Mouse (Mus musculus): ENCODE measurements around the gene Synj2. TPM values are rescaled to one million over a fixed set of nuclear protein-coding genes. Genes with fewer than 3 reads are reported as not detected.

The Synj2 gene
- polyA plus RNA-seq, 1 experiment = 1.6 TPM

DNA sequence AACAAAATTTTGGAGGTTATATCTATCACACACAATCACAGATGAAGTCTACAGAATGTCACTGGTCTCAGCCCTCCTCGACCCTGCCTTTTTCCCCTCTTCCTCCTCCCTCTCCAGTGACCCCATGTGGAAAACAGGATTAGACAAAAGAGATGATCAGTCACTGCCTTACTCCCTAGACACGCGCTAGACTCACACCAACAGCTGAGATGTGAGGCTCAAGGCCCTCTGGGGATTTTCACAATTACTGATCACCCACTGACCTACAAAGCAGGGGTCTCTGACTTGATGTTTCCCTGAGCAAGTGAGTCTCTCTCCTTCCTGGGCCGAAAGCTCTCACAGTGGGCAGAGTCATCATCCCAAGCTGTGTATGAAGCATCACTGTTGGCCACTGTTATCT is 111.7 kb downstream of the Synj2 start:
- DNase-seq (ENCODE audit: low read depth in 1 of 2, low spot score in 2 of 2) = no peak
- Histone ChIP-seq H3K4me3 (ENCODE audit: extremely low read depth, insufficient read depth, insufficient read length) (no peak overlapping the region), H3K27me3 (ENCODE audit: control insufficient read depth, insufficient read depth, low read length) (no peaks in the 10 kb centered on the region), H3K27ac (ENCODE audit: insufficient read depth, low read length) (no peak overlapping the region), H3K4me1 (ENCODE audit: control insufficient read depth, insufficient read depth, insufficient read length) (no peaks in the 10 kb centered on the region), H3K36me3 (ENCODE audit: control insufficient read depth, insufficient read depth, low read length) (0 out of 2 replicates have a peak, but pooled peaks cover 4% of the 10 kb centered on the region)
- 92% methylated on average over 4 of the region's 4 CpGs for WGBS
- TF ChIP-seq POLR2A (IDR thresholded peaks at IDR 0.05; ENCODE audit: low read depth, low read length) (no peak), CTCF (IDR thresholded peaks at IDR 0.05; ENCODE audit: extremely low read depth, insufficient read depth, insufficient read length, insufficient replicate concordance) (no peak)

DNA sequence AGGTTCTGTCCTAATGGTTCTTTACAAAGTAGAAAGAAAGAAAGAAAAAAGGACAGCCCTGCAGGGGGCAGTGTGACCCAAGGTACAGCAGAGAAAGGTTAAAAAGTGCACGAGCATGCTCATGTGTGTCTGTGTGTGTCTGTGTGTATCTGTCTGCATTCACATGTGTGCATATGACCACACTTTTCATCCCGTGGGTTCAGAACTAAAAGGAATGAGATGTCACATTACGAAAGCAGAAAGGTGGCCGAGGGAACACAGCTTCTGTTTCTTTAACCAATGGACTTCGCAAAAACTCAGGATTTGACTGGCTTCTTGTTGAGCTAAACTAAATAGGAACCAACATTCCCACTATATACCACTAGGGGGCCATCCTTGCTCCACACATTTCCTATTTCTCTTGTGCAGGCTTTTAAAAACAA is 113.9 kb downstream of the Synj2 start:
- Histone ChIP-seq H3K4me1 (ENCODE audit: control insufficient read depth, insufficient read depth, insufficient read length) (no peaks in the 10 kb centered on the region), H3K27ac (ENCODE audit: insufficient read depth, low read length) (no peak overlapping the region), H3K36me3 (ENCODE audit: control insufficient read depth, insufficient read depth, low read length) (0 out of 2 replicates have a peak, but pooled peaks cover 4% of the 10 kb centered on the region), H3K27me3 (ENCODE audit: control insufficient read depth, insufficient read depth, low read length) (no peaks in the 10 kb centered on the region), H3K4me3 (ENCODE audit: extremely low read depth, insufficient read depth, insufficient read length) (no peak overlapping the region)
- peak; percentile 22 to 42 for DNase-seq (ENCODE audit: low read depth in 1 of 2, low spot score in 2 of 2)
- TF ChIP-seq CTCF (IDR thresholded peaks at IDR 0.05; ENCODE audit: extremely low read depth, insufficient read depth, insufficient read length, insufficient replicate concordance) (peak; percentile 3; the same call in 1 of the 2 replicates), POLR2A (IDR thresholded peaks at IDR 0.05; ENCODE audit: low read depth, low read length) (no peak)
- 32% methylated on average over 5 of the region's 5 CpGs for WGBS

DNA sequence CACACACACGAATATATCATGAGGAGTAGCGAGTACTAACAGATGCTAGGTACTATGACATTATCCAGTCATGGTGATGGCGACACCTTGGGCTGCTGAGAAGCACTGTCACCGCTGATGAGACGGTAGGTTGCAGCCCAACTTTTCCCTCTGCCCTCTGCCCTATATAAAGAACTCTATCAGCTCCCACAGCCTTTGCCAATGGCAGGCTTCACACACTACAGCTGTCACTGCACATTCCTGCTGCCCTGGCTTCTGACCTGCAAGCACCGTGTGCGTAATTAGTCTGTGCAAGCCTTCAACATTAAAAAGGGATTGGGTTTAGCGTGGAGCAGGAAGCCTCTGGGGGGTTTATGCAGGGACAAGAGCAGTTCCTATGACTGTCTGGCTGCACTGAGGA is 121.7 kb downstream of the Synj2 start:
- H3K27ac ChIP-seq (ENCODE audit: insufficient read depth, low read length) = no peak overlapping the region
- H3K4me3 ChIP-seq (ENCODE audit: extremely low read depth, insufficient read depth, insufficient read length) = no peak overlapping the region
- WGBS = 89% methylated on average over 8 of the region's 8 CpGs
- peaks cover 13% of the 10 kb centered on the region for H3K36me3 ChIP-seq (ENCODE audit: control insufficient read depth, insufficient read depth, low read length)
- H3K27me3 ChIP-seq (ENCODE audit: control insufficient read depth, insufficient read depth, low read length) = no peaks in the 10 kb centered on the region
- TF ChIP-seq CTCF (IDR thresholded peaks at IDR 0.05; ENCODE audit: extremely low read depth, insufficient read depth, insufficient read length, insufficient replicate concordance) = no peak
- TF ChIP-seq POLR2A (IDR thresholded peaks at IDR 0.05; ENCODE audit: low read depth, low read length) = no peak
- no peak for DNase-seq (ENCODE audit: low read depth in 1 of 2, low spot score in 2 of 2)
- H3K4me1 ChIP-seq (ENCODE audit: control insufficient read depth, insufficient read depth, insufficient read length) = no peaks in the 10 kb centered on the region

DNA sequence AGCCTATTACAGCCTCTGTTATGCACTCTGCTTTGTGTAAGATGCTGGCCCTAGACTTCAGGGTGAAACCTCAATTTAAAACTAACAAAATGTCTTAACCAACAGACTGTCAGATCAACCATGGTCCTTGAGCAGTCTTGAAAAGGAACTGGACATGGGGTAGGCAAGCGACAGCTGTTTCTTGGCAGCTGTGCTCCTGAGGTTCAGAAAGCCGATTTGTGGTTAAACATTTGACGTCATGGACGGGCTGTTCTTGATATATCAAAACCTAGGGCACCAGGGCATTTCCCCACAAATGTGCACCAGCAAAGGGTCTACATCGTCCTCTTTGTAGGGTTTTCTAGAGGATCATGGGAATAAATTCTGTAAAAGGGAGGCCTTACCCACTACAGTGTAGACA is 122.5 kb downstream of the Synj2 start:
- Histone ChIP-seq H3K4me3 (ENCODE audit: extremely low read depth, insufficient read depth, insufficient read length) (no peak overlapping the region), H3K27me3 (ENCODE audit: control insufficient read depth, insufficient read depth, low read length) (no peaks in the 10 kb centered on the region), H3K27ac (ENCODE audit: insufficient read depth, low read length) (no peak overlapping the region), H3K4me1 (ENCODE audit: control insufficient read depth, insufficient read depth, insufficient read length) (no peaks in the 10 kb centered on the region), H3K36me3 (ENCODE audit: control insufficient read depth, insufficient read depth, low read length) (peaks cover 13% of the 10 kb centered on the region)
- WGBS = 31% methylated on average over 5 of the region's 5 CpGs
- TF ChIP-seq CTCF (IDR thresholded peaks at IDR 0.05; ENCODE audit: extremely low read depth, insufficient read depth, insufficient read length, insufficient replicate concordance) = no peak
- no peak for TF ChIP-seq POLR2A (IDR thresholded peaks at IDR 0.05; ENCODE audit: low read depth, low read length)
- DNase-seq (ENCODE audit: low read depth in 1 of 2, low spot score in 2 of 2) = no peak

DNA sequence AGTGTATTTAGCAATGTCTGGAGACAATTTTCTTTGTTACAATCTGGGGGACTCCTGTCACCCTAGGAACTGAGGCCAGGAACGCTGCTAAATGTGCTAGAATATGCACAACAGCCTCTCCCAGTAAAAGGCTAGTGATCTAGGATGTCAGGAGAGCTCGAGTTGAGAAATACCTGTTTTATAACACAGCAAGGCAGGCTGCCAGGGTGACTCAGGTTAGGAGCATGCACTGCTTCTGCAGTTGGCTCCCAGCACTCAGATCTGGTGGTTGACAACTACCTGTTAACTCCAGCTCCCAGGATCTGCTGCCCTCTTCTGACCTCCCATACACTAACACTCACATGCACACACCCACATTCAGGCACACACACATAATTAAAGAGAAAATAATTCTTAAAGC is 124.9 kb downstream of the Synj2 start:
- Histone ChIP-seq H3K4me3 (ENCODE audit: extremely low read depth, insufficient read depth, insufficient read length) (no peak overlapping the region), H3K27ac (ENCODE audit: insufficient read depth, low read length) (no peak overlapping the region), H3K4me1 (ENCODE audit: control insufficient read depth, insufficient read depth, insufficient read length) (no peaks in the 10 kb centered on the region), H3K36me3 (ENCODE audit: control insufficient read depth, insufficient read depth, low read length) (peaks cover 15% of the 10 kb centered on the region), H3K27me3 (ENCODE audit: control insufficient read depth, insufficient read depth, low read length) (no peaks in the 10 kb centered on the region)
- 91% methylated on average over 2 of the region's 2 CpGs for WGBS
- TF ChIP-seq CTCF (IDR thresholded peaks at IDR 0.05; ENCODE audit: extremely low read depth, insufficient read depth, insufficient read length, insufficient replicate concordance) = no peak
- no peak for TF ChIP-seq POLR2A (IDR thresholded peaks at IDR 0.05; ENCODE audit: low read depth, low read length)
- DNase-seq (ENCODE audit: low read depth in 1 of 2, low spot score in 2 of 2) = no peak

DNA sequence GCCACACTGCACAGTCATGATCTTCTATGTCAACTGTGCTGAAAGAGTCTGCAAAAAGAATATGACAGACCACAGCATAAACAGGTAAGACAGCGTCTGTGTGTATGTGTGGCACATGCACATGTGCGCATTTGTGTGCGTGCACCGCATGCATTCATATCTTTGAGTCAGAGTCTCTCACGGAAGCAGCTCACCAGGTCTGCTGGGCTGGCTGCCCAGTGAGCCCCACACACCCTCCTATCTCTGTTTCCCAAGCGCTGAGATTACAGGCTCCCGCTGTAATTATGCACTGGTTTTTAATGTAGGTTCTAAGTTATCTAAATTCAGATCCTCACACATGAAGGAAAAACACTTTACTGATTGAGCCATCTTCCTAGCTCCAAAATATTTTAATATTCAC is 126.5 kb downstream of the Synj2 start:
- H3K27ac ChIP-seq (ENCODE audit: insufficient read depth, low read length) = no peak overlapping the region
- 91% methylated on average over 7 of the region's 7 CpGs for WGBS
- H3K36me3 ChIP-seq (ENCODE audit: control insufficient read depth, insufficient read depth, low read length) = peaks cover 14% of the 10 kb centered on the region
- H3K4me1 ChIP-seq (ENCODE audit: control insufficient read depth, insufficient read depth, insufficient read length) = no peaks in the 10 kb centered on the region
- no peak overlapping the region for H3K4me3 ChIP-seq (ENCODE audit: extremely low read depth, insufficient read depth, insufficient read length)
- no peak for DNase-seq (ENCODE audit: low read depth in 1 of 2, low spot score in 2 of 2)
- no peak for TF ChIP-seq POLR2A (IDR thresholded peaks at IDR 0.05; ENCODE audit: low read depth, low read length)
- no peak for TF ChIP-seq CTCF (IDR thresholded peaks at IDR 0.05; ENCODE audit: extremely low read depth, insufficient read depth, insufficient read length, insufficient replicate concordance)
- no peaks in the 10 kb centered on the region for H3K27me3 ChIP-seq (ENCODE audit: control insufficient read depth, insufficient read depth, low read length)

DNA sequence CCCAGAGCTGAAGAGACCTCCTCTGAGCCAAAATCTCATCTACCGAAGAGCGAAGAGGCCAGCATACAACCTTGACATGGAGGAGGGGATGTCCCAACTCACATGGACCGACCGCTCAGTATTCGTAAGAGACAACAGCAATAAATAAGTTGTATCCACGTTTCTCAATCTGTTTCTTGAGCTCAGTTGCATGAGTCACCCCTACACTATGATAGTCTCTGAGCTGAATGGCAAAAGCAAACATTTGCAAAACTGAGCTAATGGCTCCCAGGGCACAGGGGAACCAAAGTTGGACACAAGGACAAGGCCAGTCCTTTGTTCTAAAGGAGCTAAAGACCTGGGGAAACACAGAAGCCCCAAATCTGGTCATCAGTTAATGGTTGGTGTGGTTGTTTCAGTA is 128.8 kb downstream of the Synj2 start:
- WGBS = 90% methylated on average over 6 of the region's 6 CpGs
- Histone ChIP-seq H3K27ac (ENCODE audit: insufficient read depth, low read length) (no peak overlapping the region), H3K4me1 (ENCODE audit: control insufficient read depth, insufficient read depth, insufficient read length) (no peaks in the 10 kb centered on the region), H3K36me3 (ENCODE audit: control insufficient read depth, insufficient read depth, low read length) (peaks cover 7% of the 10 kb centered on the region), H3K4me3 (ENCODE audit: extremely low read depth, insufficient read depth, insufficient read length) (no peak overlapping the region), H3K27me3 (ENCODE audit: control insufficient read depth, insufficient read depth, low read length) (no peaks in the 10 kb centered on the region)
- DNase-seq (ENCODE audit: low read depth in 1 of 2, low spot score in 2 of 2) = no peak
- TF ChIP-seq CTCF (IDR thresholded peaks at IDR 0.05; ENCODE audit: extremely low read depth, insufficient read depth, insufficient read length, insufficient replicate concordance) = no peak
- TF ChIP-seq POLR2A (IDR thresholded peaks at IDR 0.05; ENCODE audit: low read depth, low read length) = no peak
